Mouse (Mus musculus) kidney, adult 9 months (tissue): ENCODE data around the gene Map4k3.
"Not testable (repeated sequence)": the region's sequence is repeated elsewhere in the genome, so short reads cannot be mapped to it uniquely, and the experiment has no call there.

Experiments
- DNase-seq: peaks from one replicate; pipeline ENCODE4 v3.0.0; 2022

Gene Map4k3

GRCm38 (mm10) chr17:80624979-80625378 lies 103.3 kb downstream of the Map4k3 start:
- no peak for DNase-seq

- no peak for DNase-seq
Observed at GRCm38 (mm10) chr17:80621691-80622090, 106.6 kb downstream of the Map4k3 start.

- peak; percentile 52 for DNase-seq
Observed at GRCm38 (mm10) chr17:80620786-80621423, 107.4 kb downstream of the Map4k3 start.

DNA sequence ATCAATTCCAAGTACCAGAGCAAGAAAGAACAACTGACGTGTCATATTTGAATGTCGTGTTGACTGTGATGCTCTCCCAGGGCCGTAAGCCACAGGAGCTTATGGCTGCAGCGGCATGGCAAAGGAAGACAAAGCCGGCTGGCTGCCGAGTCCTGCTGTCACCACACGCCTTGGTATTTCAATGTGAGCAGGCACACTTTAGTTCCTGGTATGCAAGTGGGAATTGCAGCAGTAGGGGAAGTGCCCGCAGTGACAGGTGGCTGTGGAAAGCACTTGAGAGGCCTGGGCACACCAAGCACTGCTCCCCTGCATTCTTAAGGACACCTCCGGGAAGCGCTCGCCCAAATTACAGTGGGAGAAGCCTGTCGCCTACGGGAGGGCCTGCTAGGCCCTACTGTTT lies 108.7 kb downstream of the Map4k3 start:
- no peak for DNase-seq

- DNase-seq = no peak
Observed at GRCm38 (mm10) chr17:80618890-80619289, 109.4 kb downstream of the Map4k3 start.

DNA sequence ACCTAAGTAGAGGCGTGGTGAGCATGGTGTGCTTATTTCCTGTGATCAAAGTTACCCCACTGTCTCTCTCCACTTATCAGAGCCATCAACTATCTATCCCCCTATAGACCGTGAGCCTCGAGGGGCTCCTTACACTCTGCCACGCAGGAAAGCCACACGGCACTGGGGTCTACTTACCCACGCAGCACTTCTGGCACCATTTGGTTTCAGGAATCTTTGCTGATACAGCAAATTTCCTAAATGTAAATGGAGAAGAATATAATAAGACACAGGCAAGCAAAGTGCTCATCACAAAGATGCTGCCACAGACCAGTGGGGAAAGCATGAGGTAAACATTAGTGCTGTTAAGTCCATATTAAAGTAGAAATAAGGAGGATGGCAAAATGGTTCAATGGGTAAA lies 124.5 kb downstream of the Map4k3 start:
- no peak for DNase-seq

GRCm38 (mm10) chr17:80603079-80603625 lies 125.1 kb downstream of the Map4k3 start:
- DNase-seq = no peak

- peak; percentile 17 for DNase-seq
Observed at GRCm38 (mm10) chr17:80601371-80601770, 126.9 kb downstream of the Map4k3 start.

DNA sequence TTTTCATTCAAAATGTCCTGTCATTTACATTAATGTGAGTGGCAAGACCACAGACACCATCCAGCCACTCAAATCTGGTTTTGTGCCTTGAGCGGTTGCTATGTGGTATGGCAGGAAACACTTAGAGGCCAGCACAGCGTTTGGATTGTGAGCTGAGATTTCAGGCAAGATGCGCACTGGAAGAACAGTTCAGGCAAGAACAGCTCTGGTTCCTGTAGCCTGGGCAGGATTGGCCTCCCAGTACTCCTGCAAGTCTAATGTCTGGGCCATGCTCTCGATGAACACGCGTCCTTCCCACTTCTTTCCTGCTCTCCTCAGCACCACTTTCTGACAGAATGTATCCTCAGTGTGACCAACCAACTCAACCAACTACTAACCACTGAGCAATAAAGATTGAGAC lies 145.2 kb downstream of the Map4k3 start:
- DNase-seq = no peak

DNA sequence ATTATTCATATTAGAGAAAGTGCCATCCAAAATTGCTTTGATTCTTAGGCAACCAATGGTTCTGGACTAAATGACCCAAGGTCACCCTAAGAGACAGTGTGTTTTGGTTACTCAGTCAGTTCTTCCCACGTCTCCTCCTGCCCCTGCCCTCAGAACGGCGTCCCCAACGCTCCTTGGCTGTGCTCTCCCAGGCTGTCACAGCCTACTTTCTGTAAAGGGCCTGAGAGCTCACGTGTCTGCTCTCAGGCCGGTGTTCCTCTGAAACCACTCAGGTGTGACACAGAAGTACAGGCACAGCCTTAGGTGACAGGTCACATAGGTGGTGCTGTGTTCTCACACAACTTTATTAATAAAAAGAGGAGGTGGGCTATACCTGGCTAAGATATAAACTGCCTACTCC lies 148.4 kb downstream of the Map4k3 start:
- DNase-seq = peak; percentile 30

- DNase-seq = no peak
Observed at GRCm38 (mm10) chr17:80579089-80579488, 149.2 kb downstream of the Map4k3 start.

DNA sequence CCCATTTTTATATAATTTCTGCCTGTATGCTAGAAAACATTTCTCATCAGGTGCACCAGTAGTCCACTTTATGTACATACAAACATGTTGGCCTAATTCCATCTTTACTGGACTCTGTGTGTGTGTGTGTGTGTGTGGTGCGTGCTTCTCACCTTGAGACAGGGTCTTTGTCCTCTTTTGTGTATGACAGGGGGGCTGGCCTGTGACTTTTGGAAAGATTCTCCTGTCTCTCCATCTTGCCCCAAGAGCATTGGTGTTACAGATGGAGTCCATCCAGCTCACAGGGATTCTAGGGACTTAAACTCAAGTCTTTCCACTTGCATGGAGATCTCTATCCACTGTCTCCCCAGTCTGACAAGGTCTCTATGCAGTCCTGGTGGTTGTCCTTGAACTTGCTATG lies 150.2 kb downstream of the Map4k3 start:
- DNase-seq = no peak

- no peak for DNase-seq
Observed at GRCm38 (mm10) chr17:80577639-80578038, 150.6 kb downstream of the Map4k3 start, which contains the start of gene Cdkl4. Cdkl4 (minus strand) TSS chr17:80577813.

DNA sequence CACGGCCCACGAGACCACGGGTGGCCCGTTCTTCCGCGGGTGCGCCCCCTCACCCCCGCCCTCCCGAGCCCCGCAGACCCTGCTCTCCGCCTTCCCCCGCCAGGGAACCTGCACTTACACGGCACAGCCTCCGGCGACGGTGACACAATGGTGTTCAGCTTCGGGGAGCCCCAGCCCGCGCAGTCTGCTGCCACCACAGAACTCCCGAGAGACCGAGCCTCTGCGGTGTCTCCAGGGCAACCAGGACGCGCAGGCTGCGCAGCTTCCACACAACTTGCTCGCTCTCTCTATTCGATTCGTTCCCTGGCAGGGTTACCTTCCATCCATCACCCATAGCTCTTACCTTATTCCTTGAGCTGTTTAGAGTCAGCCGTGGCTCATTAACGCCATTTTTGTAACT lies 151.1 kb downstream of the Map4k3 start:
- DNase-seq = no peak

DNA sequence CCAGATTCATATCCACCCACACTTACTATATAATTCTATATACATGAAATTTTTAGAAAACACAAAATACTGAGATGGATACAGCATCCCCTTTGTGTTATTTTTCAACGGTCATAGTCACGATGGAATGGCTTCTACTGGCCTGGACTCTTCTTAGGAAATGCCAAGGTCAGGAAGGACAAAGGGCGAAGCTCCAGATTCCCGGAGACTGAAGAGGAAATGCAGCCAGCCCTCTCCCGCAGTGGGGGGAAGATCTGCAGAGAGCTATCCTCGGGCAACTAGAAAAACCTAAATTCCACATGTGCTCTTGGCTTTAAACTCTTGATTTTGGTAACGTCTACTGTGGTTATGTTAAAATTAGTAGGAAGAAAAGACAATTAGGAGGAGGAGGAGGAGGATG lies 153.3 kb downstream of the Map4k3 start:
- peak; percentile 28 for DNase-seq

DNA sequence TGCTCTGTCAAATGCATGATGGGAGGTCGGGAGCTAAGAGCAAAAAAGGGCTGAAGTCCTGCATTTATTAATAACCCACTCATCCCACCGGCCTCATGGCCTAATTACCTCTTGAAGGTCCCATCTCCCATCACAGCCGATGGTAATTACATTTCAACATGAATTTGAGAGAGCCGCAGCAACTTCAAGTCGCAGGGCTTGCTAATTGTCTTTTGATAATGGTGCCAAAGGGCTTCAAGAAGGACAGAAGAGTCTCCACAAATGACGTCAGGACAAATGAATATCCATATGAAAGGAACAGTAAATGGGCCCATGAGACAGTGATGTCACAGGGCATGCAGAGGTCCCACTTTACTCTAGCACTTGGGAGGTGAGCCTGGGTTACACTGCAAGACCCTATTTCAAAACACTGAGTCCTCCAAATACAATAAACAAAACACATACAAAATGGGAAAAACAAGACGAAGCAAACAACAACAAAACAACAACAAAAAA lies 153.8 kb downstream of the Map4k3 start:
- DNase-seq = no peak

- DNase-seq = no peak
Observed at GRCm38 (mm10) chr17:80572187-80572935, 155.9 kb downstream of the Map4k3 start.

- no peak for DNase-seq
Observed at GRCm38 (mm10) chr17:80571460-80571859, 156.8 kb downstream of the Map4k3 start.

- DNase-seq = not testable (repeated sequence)
Observed at GRCm38 (mm10) chr17:80569718-80570117, 158.6 kb downstream of the Map4k3 start.

DNA sequence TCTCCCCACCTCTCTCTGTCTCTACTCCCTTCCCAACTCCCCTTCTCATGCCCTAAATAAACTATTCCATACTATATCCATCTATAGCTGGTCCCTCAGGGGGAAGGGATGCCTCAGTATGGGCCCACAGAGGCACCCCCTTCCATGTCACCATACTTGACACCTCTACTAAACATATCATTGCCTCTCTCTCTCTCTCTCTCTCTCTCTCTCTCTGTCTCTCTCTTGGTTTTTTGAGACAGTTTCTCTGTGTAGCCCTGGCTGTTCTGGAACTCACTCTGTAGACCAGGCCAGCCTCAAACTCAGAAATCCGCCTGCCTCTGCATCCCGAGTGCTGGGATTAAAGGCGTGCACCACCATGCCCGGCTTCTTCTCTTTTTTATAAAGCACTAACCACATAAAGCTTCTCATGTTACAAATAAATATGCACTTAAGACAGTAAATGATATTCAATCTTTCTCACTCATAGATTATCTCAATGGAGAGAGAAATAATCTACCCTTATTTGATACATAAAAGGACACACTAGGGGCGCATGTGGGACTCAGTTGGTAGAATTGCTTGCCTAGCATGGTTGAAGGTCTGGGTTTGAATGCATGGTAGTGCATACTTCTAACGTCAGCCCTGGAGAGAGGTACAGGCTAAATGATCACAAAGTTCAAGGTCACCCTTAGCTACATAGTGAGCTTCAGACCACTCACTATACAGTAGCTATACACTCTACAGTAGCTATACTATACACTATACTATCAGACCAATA lies 159.3 kb downstream of the Map4k3 start:
- no peak for DNase-seq

DNA sequence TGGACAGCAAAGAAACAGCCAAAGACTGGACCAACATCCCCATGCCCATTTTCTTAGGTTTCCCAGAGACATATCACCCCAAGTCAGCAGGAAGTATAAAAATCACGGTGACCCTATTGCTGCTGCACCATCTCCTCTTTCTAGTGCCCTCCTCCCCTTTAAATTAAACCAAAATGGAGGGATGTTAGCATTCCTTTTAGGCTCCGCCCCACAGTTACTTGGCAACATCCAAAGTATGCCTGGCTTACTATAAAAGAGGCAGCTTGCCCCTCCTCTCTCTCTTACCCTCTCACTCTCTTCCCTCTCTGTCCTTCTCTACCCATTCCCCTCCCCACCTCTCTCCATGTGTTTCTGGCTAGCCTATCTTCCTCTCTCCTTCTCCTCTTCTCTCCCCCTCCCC lies 159.8 kb downstream of the Map4k3 start:
- no peak for DNase-seq

DNA sequence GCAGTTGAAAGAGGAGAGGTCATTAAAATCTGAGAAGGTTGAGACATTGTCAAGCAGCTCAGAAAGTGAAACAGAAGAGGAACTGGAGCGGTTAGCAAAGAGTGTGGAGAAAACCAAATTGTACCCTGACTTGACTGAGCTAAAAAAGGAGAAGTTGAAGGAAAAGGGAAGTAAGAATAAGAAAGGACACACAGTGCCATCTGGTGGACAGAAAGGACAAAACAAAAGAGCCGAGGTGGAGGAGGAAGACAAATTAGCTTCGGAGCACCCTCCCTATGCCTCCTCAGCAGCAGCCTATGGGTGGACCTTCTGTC lies 163.7 kb downstream of the Map4k3 start:
- DNase-seq = peak; percentile 45
